Mouse (Mus musculus): Measurements from ENCODE around the gene Sema5b. TPM values are rescaled to one million over a fixed set of nuclear protein-coding genes. Genes with fewer than 3 reads are reported as not detected.
"Not testable (repeated sequence)": the region's sequence is repeated elsewhere in the genome, so short reads cannot be mapped to it uniquely, and the experiment has no call there.

The Sema5b gene
- total RNA-seq, 2 experiments from 2014 or later = 0.22 to 0.26 TPM

DNA sequence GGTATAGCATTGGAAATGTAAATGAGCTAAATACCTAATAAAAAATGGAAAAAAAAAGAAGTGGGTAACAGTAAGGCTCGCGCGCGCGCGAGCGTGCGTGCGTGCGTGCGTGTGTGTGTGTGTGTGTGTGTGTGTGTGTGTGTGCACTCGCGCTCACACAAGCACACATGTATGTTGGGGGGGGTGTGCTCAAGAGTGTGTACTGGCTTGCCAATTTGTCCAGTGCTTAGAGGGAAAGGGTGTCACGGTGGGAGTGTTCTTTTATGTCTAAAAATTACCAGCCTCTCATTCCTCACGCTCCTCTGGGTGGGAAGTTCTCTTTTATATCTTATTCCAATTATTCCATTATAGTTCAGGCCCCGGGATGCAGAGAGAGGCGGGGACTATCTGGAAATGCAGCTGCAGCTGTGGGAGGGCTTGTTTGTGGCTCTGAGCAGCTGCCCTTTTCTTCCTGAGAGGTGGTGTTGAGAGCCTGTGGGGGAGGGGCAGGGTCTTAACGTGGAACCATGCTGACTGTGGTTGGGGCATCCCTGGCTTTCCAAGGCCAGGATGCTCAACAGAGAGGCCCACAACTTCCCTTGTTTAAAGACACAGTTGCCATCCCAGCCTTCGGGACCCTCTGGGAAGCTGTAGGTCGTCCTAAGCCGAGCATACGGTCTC, 23.4 kb downstream of the Sema5b start:
- DNase-seq = no peak
- intact Hi-C loops (cut with DNase I) = no loop called here
- no peak overlapping the region for H3K27ac ChIP-seq
- TF ChIP-seq CTCF (IDR thresholded peaks at IDR 0.05) = no peak
- no peak overlapping the region for H3K4me3 ChIP-seq

DNA sequence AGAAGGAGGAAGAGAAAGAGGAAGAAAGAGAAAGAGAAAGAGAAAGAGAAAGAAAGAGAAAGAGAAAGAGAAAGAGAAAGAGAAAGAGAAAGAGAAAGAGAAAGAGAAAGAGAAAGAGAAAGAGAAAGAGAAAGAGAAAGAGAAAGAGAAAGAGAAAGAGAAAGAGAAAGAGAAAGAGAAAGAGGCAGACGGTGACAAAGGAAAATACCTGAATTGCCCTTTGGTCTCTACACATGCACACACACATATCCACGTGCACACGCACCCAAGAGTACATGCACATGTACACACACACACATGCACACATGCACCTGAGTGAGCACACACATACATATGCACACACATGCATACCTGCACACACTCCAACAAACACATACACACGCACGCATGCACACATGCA, 24.7 kb downstream of the Sema5b start:
- intact Hi-C loops (cut with DNase I); H3K4me3 ChIP-seq; H3K27ac ChIP-seq; DNase-seq: not testable (repeated sequence)

DNA sequence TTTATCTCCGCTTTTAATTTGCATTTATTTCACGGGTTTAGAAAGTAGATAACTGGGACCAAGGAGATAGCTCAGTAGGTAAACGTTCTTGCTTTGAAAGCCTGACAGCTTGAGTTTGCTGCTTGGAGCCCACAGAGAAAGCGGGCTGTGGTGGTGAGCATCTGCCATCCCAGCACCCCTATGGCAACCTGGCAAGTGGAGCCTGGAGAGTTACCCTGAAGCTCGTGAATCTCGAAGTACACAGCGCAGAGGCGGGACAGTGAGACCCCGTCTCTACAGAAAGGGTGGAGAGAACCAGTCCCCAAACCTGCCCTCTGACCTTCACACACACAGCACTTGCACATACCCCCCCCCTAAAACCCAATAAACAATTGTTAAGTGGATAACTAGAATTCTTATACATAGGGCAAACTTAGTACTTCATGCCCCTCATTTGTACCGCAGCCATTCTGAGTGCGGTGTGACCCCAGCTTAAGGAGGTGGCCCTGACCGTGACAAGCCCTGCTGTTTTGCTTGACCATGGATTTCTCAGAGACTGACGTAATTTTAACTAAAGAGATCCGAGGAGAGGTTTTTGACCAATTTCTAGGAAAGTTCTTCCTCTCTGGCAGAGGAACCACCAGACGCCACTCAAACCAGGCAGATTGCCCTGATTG, 27.4 kb downstream of the Sema5b start:
- no peak for TF ChIP-seq CTCF (IDR thresholded peaks at IDR 0.05)
- DNase-seq = no peak
- intact Hi-C loops (cut with DNase I) = no loop called here
- Histone ChIP-seq H3K27ac (no peak overlapping the region), H3K4me3 (no peak overlapping the region)

DNA sequence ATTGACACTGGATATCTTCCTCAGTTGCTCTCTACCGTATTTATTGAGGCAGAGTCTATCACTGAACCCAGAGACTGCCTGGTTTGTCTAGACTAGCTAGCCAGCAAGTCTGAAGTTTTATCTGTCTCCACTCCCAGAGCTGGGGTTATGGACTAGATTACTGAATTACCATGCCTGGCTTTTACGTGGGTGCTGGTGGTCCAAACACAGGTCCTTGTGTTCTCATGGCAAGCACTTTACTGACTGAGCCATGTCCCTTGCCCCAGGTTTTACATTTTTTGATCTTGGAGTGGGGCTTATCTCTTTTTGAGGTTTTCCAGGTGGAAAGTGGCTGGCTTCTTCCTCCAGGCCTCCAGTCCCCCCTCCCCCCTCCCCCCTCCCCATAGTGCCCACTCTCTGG, 28.4 kb downstream of the Sema5b start:
- intact Hi-C loops (cut with DNase I) = no loop called here
- TF ChIP-seq CTCF (IDR thresholded peaks at IDR 0.05) = no peak
- no peak overlapping the region for H3K27ac ChIP-seq
- no peak for DNase-seq
- H3K4me3 ChIP-seq = no peak overlapping the region

DNA sequence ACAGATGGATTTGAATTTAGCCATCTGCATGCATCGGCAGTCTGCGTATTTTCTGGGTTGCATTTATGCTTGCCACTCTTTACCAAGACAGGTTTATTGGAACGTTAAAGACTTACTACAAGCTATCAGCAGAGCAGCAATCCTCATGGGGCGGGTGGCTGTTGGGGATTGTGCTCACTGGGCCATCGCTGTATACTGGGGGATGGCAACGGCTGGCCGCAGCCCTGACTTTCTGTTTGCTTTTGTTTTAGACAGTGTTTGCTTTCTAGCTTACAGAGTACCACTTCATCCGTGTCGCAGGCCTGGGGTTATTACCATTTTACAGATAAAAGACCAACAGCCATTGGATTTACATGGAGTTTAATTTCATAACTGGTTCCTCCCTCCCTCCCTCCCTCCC, 28.8 kb downstream of the Sema5b start:
- no peak for DNase-seq
- Histone ChIP-seq H3K27ac (no peak overlapping the region), H3K4me3 (no peak overlapping the region)
- TF ChIP-seq CTCF (IDR thresholded peaks at IDR 0.05) = no peak
- intact Hi-C loops (cut with DNase I) = no loop called here

DNA sequence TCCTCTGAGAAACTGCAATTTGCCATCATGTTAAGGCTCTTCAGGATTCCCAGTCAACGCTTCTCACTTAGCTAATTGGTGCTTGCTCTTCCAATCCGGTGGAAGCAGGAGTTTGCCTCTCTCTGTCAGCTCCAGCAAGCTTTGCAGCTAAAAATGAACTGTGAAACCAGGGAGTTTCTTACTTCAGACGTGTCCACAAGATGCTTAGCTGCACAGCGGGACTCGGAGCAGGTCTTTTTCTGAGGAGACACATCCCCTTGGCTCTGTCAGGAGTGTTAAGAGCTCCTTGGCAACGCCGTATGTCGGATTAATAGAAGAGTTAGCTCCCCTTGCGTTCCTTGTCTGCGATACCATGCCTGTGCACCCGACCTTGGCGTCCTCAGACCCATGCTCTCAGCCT, 29.7 kb downstream of the Sema5b start:
- Histone ChIP-seq H3K27ac (no peak overlapping the region), H3K4me3 (no peak overlapping the region)
- DNase-seq = no peak
- TF ChIP-seq CTCF (IDR thresholded peaks at IDR 0.05) = no peak
- intact Hi-C loops (cut with DNase I) = no loop called here

DNA sequence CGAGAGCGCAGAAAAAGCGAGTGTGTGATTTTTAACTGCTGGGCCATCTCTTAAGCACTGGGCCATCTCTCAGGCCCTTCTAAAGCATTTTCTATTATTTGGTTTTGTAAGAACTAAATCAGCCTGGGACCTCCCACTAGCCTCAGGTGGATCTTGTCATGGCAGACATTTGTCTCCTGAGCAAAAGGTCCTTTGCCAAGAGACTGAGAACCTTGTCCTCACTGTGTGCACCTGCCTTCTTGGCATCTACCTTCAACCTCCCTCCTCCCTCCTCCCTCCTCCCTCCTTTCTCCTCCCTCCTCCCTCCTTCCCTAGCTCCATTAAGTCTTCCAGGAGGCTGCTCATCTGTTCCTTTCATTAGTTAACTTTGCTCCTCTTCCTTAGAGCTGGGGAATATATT, 32.6 kb downstream of the Sema5b start:
- no peak for TF ChIP-seq CTCF (IDR thresholded peaks at IDR 0.05)
- Histone ChIP-seq H3K27ac (no peak overlapping the region), H3K4me3 (no peak overlapping the region)
- no peak for DNase-seq
- intact Hi-C loops (cut with DNase I) = no loop called here

DNA sequence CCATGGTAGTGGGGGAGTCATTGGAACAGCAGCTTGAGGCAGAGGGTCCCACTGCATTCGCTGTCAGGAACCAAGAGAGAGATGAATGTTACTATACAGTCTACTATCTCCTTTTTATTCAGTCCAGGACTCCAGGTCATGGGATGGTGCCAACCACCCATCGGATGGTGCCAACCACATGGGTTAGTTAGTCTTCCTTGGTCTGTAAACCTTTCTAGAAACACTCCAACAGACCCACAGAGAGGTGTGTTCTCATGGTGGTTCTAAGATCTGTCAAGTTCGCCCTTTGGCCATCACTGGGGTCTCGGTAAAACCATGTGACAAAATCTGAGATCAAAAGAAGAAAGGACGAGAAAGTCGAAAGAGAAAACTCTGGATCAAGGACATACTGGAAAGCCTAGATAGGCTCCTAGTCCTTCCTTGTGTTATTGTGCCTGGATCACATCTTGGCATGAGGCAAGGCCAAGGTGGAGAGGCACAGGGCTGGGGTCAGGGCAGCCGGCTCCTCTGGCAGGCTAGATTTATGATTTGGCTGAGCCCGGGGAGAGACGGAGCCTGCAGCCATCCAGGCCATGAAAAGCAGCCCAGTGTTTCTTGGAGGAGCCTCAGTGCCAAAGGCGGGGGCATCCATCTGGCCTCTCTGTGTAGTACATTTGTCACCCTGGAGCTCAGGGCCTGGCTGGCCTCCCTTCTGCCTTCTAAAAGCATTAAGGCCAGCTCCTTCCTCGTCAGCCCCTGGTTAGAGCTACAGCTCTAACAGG, 36.4 kb downstream of the Sema5b start:
- Histone ChIP-seq H3K27ac (no peak overlapping the region), H3K4me3 (no peak overlapping the region)
- DNase-seq = peak; percentile 78
- no peak for TF ChIP-seq CTCF (IDR thresholded peaks at IDR 0.05)
- intact Hi-C loops (cut with DNase I) = no loop called here

DNA sequence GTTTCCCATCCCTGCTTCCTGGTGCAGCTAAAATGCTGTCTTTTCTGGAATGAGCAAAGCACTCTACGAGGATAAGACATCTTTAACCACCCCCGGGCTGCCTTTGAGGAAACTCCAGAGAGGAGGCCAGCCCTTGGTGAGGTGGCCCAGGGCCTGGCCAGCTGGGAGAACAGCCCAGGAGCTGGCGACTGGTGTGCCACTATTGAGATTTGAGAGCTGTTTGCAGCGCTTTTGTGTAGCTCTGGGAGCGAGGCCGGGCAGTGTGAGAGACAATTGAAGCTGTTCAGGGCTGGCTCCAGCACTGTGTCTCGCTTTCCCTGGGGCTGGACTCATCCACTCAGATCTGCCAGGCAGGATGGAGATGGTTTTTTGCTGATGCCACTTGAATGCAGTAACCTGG, 40.4 kb downstream of the Sema5b start:
- intact Hi-C loops (cut with DNase I) = no loop called here
- TF ChIP-seq CTCF (IDR thresholded peaks at IDR 0.05) = no peak
- Histone ChIP-seq H3K27ac (no peak overlapping the region), H3K4me3 (no peak overlapping the region)
- DNase-seq = no peak

DNA sequence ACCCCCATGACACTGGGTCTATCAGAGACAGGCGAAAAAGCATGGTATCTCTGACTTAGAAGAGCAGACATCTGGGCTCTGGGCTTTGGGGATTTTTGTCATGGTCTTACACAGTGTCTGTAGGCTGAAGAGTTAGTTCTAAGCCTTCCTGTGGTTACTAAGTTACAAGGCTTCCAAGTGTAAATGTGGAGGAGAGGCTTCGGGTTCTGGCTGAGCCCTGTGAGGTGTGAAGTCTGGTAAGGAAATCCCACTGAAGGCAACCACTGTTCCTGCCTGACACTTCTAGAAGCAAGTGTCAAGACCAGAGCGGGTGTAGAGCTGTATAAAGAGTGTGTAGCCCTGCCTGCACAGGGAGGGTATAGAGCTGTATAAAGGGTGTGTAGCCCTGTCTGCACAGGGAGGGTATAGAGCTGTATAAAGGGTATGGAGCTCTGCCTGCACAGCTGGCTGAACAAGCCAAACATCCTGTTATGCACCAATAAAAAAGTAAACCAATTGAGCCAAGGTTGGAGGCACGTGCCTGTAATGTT, 42.7 kb downstream of the Sema5b start:
- no peak for TF ChIP-seq CTCF (IDR thresholded peaks at IDR 0.05)
- no peak overlapping the region for H3K4me3 ChIP-seq
- intact Hi-C loops (cut with DNase I) = no loop called here
- DNase-seq = no peak
- H3K27ac ChIP-seq = no peak overlapping the region

DNA sequence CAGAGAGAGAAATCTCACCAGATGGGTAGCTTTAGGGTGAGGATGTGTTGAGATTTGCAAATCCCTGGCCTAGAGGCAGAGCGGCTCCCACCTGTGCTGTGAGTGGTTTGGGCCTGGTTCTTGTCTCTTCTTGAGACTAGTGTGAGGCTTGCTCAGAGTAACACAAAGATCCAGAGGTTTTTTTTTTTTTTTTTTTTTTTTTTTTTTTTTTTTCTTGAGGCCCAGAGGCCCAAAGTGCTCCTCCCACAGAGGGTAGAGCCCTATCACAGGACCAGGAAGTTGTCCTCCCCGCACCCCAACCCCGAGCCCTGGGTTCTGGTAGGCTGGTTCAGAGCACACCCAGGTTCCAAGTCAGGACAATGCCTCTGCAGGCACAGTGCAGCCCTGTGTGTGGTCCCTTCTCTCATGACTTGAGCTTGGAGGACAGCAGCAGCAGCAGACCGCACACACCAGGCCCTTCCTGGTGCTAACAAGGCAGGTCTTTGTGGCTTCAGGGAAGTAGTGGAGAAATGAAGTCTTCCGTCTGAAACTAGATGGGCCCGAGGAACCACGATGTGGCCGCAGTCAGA, 44.3 kb downstream of the Sema5b start:
- no peak overlapping the region for H3K4me3 ChIP-seq
- DNase-seq = no peak
- no peak overlapping the region for H3K27ac ChIP-seq
- TF ChIP-seq CTCF (IDR thresholded peaks at IDR 0.05) = no peak
- intact Hi-C loops (cut with DNase I) = no loop called here

DNA sequence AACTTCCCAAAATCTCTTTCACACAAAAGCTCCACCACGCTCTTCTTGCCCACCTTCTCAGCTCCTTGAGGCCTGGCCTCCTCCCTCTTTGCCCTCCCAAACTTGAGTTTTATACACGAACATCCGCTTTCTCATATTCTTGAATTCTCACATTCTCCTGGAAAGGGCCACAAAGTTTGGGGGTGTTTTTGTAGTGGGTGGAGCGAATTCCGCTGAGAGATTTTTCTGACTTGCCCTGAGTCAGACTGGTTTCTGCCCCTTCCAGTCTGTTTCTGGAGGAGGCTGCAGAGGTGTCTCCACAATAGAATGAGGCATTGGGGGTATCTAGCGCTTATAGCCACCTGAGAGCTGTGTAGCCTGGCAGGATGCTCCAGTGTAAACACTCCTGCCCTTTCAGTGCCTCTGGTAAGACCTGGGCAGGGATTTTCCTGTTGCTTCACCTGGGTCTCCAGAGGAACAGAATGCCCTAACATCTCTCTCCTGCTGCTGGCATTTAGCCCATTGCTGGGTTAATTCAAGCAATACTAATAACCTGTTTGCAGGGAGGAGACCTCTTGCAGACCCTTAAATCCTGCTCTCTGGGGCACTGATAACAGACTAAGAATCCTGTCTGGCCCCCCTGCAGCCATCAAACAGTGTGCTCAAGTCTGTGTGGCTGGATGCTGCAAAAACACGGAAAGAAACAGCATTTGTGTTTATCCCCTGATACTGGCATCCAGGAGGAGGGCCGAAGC, 46.3 kb downstream of the Sema5b start:
- intact Hi-C loops (cut with DNase I) = no loop called here
- TF ChIP-seq CTCF (IDR thresholded peaks at IDR 0.05) = no peak
- DNase-seq = no peak
- Histone ChIP-seq H3K27ac (no peak overlapping the region), H3K4me3 (no peak overlapping the region)

Measured in gastrocnemius, adult 2 months (tissue).